Mouse (Mus musculus): ENCODE measurements around the gene Osgin1. TPM values are rescaled to one million over a fixed set of nuclear protein-coding genes. Genes with fewer than 3 reads are reported as not detected.

Osgin1 gene
- polyA plus RNA-seq, 1 experiment from 2014 or later: 11.4 TPM

GRCm38 (mm10) chr8:119426069-119426735 is 7.7 kb upstream of the Osgin1 start:
- Histone ChIP-seq H3K4me3 (ENCODE audit: low read depth, low read length) (no peak overlapping the region), H3K9ac (ENCODE audit: low read length) (no peak overlapping the region), H3K27ac (replicated peaks) (peak overlapping the region; percentile 73), H3K9me3 (ENCODE audit: control insufficient read depth, low read length) (no peaks in the 10 kb centered on the region), H3K27me3 (ENCODE audit: control insufficient read depth, insufficient read depth, low read length) (no peaks in the 10 kb centered on the region), H3K36me3 (ENCODE audit: control insufficient read depth, insufficient read depth, low read length) (no peaks in the 10 kb centered on the region), H3K4me1 (replicated peaks; ENCODE audit: control insufficient read depth, insufficient read depth) (peaks cover 10% of the 10 kb centered on the region), H3K4me2 (replicated peaks; ENCODE audit: low read depth) (no peak overlapping the region)
- 72% methylated on average over 6 of the region's 6 CpGs for WGBS
- DNase-seq (ENCODE audit: low spot score): no peak
- no peak; the same call in 1 of the 2 replicates for ATAC-seq (ENCODE audit: low FRiP score, low TSS enrichment)
- TF ChIP-seq EP300 (optimal IDR thresholded peaks at IDR 0.05) (no peak), CTCF (IDR thresholded peaks at IDR 0.05; ENCODE audit: low read depth) (no peak)

GRCm38 (mm10) chr8:119427634-119428349 is 6.1 kb upstream of the Osgin1 start:
- no peak overlapping the region for H3K9ac ChIP-seq (ENCODE audit: low read length)
- 64% methylated on average over 12 of the region's 12 CpGs for WGBS
- H3K4me1 ChIP-seq (replicated peaks; ENCODE audit: control insufficient read depth, insufficient read depth): peaks cover 6% of the 10 kb centered on the region; the same call in 1 of the 2 replicates
- H3K4me2 ChIP-seq (replicated peaks; ENCODE audit: low read depth): no peak overlapping the region
- no peak overlapping the region for H3K4me3 ChIP-seq (ENCODE audit: low read depth, low read length)
- H3K27me3 ChIP-seq (ENCODE audit: control insufficient read depth, insufficient read depth, low read length): no peaks in the 10 kb centered on the region
- peak overlapping the region; percentile 35; the same call in 1 of the 2 replicates for H3K27ac ChIP-seq (replicated peaks)
- no peaks in the 10 kb centered on the region for H3K9me3 ChIP-seq (ENCODE audit: control insufficient read depth, low read length)
- ATAC-seq (ENCODE audit: low FRiP score, low TSS enrichment) (no peak), DNase-seq (ENCODE audit: low spot score) (no peak)
- H3K36me3 ChIP-seq (ENCODE audit: control insufficient read depth, insufficient read depth, low read length): no peaks in the 10 kb centered on the region
- TF ChIP-seq CTCF (IDR thresholded peaks at IDR 0.05; ENCODE audit: low read depth) (no peak), EP300 (optimal IDR thresholded peaks at IDR 0.05) (no peak)

GRCm38 (mm10) chr8:119428350-119428740 is 5.6 kb upstream of the Osgin1 start:
- Histone ChIP-seq H3K9ac (ENCODE audit: low read length) (no peak overlapping the region), H3K27me3 (ENCODE audit: control insufficient read depth, insufficient read depth, low read length) (no peaks in the 10 kb centered on the region), H3K4me2 (replicated peaks; ENCODE audit: low read depth) (no peak overlapping the region), H3K4me3 (ENCODE audit: low read depth, low read length) (no peak overlapping the region), H3K9me3 (ENCODE audit: control insufficient read depth, low read length) (no peaks in the 10 kb centered on the region), H3K36me3 (ENCODE audit: control insufficient read depth, insufficient read depth, low read length) (no peaks in the 10 kb centered on the region), H3K27ac (replicated peaks) (no peak overlapping the region), H3K4me1 (replicated peaks; ENCODE audit: control insufficient read depth, insufficient read depth) (peaks cover 6% of the 10 kb centered on the region; the same call in 1 of the 2 replicates)
- DNase-seq (ENCODE audit: low spot score) (no peak), ATAC-seq (ENCODE audit: low FRiP score, low TSS enrichment) (no peak)
- TF ChIP-seq CTCF (IDR thresholded peaks at IDR 0.05; ENCODE audit: low read depth): no peak
- TF ChIP-seq EP300 (optimal IDR thresholded peaks at IDR 0.05): no peak
- 46% methylated on average over 7 of the region's 7 CpGs for WGBS

- Histone ChIP-seq H3K4me3 (ENCODE audit: low read depth, low read length) (no peak overlapping the region), H3K4me1 (replicated peaks; ENCODE audit: control insufficient read depth, insufficient read depth) (peaks cover 6% of the 10 kb centered on the region; the same call in 1 of the 2 replicates), H3K27ac (replicated peaks) (no peak overlapping the region), H3K27me3 (ENCODE audit: control insufficient read depth, insufficient read depth, low read length) (no peaks in the 10 kb centered on the region), H3K9ac (ENCODE audit: low read length) (no peak overlapping the region), H3K4me2 (replicated peaks; ENCODE audit: low read depth) (no peak overlapping the region), H3K9me3 (ENCODE audit: control insufficient read depth, low read length) (no peaks in the 10 kb centered on the region), H3K36me3 (ENCODE audit: control insufficient read depth, insufficient read depth, low read length) (no peaks in the 10 kb centered on the region)
- no peak for ATAC-seq (ENCODE audit: low FRiP score, low TSS enrichment)
- TF ChIP-seq EP300 (optimal IDR thresholded peaks at IDR 0.05) (no peak), CTCF (IDR thresholded peaks at IDR 0.05; ENCODE audit: low read depth) (no peak)
- DNase-seq (ENCODE audit: low spot score): no peak
- WGBS: 55% methylated on average over 5 of the region's 5 CpGs
These were observed 5.1 kb upstream of the Osgin1 start for GRCm38 (mm10) chr8:119428766-119429327.

- no peak overlapping the region for H3K9ac ChIP-seq (ENCODE audit: low read length)
- 55% methylated on average over 3 of the region's 3 CpGs for WGBS
- no peaks in the 10 kb centered on the region for H3K9me3 ChIP-seq (ENCODE audit: control insufficient read depth, low read length)
- DNase-seq (ENCODE audit: low spot score) (no peak), ATAC-seq (ENCODE audit: low FRiP score, low TSS enrichment) (no peak)
- no peak overlapping the region for H3K4me3 ChIP-seq (ENCODE audit: low read depth, low read length)
- no peaks in the 10 kb centered on the region for H3K36me3 ChIP-seq (ENCODE audit: control insufficient read depth, insufficient read depth, low read length)
- TF ChIP-seq EP300 (optimal IDR thresholded peaks at IDR 0.05): no peak
- TF ChIP-seq CTCF (IDR thresholded peaks at IDR 0.05; ENCODE audit: low read depth): no peak
- H3K4me1 ChIP-seq (replicated peaks; ENCODE audit: control insufficient read depth, insufficient read depth): peaks cover 6% of the 10 kb centered on the region; the same call in 1 of the 2 replicates
- H3K27me3 ChIP-seq (ENCODE audit: control insufficient read depth, insufficient read depth, low read length): no peaks in the 10 kb centered on the region
- no peak overlapping the region for H3K27ac ChIP-seq (replicated peaks)
- no peak overlapping the region for H3K4me2 ChIP-seq (replicated peaks; ENCODE audit: low read depth)
These were observed 4.4 kb upstream of the Osgin1 start for GRCm38 (mm10) chr8:119429552-119429951.
